Mouse (Mus musculus) thymus, adult 2 months (tissue): ENCODE results near the gene Rps24.

Source experiments
- CTCF ChIP-seq: fragments of 200-500 bp; IDR thresholded peaks from 2 replicates; pipeline ENCODE4 v1.5.1; 2012; ENCODE audit warnings: mild to moderate bottlenecking, control low read depth, low read length, moderate library complexity, borderline replicate concordance; ENCODE audit not compliant: control insufficient read depth, poor library complexity, insufficient read depth; ENCODE audit errors: extremely low read depth
- POLR2A ChIP-seq: fragments of 200-500 bp; IDR thresholded peaks from 2 replicates; pipeline ENCODE4 v1.6.1; 2012; ENCODE audit warnings: mild to moderate bottlenecking, low read length, control low read depth, moderate library complexity; ENCODE audit not compliant: control insufficient read depth, poor library complexity, insufficient read depth; ENCODE audit errors: extremely low read depth

DNA sequence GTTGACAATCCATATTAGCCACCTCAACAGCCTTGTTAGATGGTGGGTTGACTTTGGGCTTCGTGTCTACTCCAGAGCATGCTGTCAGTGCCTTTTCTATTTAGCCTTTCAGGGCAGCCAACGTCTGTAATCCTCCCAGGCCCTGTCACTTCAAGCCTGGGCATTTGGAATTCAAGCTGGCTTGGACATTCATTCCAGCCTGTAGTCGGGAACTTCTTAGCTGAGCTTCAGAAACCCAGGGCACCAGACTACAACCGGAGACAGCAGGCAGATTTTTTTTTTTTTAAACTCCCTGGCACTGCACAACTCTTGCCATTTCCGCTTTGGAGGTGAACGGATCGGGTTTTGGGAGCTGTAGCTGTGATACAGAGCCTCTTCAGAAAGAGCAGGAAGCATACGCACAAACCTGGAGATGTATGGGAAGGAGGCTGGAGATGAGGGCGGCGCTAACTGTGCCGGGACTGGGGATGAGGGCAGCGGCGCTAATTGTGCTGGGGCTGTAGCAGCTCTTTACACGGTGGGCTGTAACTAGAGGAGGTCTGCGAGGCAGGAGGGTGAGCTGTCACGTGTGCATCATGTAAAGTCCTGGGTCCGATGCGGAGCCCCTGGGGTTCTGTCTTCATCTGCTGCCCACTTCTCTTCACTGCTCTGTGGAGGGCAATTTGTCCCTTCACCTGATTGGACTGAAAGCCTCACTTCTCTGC, 21.3 kb downstream of the Rps24 start:
- TF ChIP-seq POLR2A, result no peak
- TF ChIP-seq CTCF, result no peak
